Mouse (Mus musculus): ENCODE data around the gene Zfp946. TPM values are rescaled to one million over a fixed set of nuclear protein-coding genes. Genes with fewer than 3 reads are reported as not detected.

Zfp946 gene
- total RNA-seq (2021): 1 to 10 TPM; 6.4 to 7.8 TPM
- long read RNA-seq, experiment 1, partial matches to known transcripts: 0 of 9 reads
- long read RNA-seq, experiment 1, other reads (novel, unspliced or antisense): 5 of 9 reads
- long read RNA-seq, experiment 2, partial matches to known transcripts: 0 of 4 reads
- long read RNA-seq, experiment 2, other reads (novel, unspliced or antisense): 3 of 4 reads

GRCm38 (mm10) chr17:22423952-22424617 lies at the start of gene Zfp946:
Gene Zfp946, plus strand, starts transcription at chr17:22424222.
- DNase-seq: peak; percentile 89

- peak; percentile 46 for DNase-seq
These were observed 13.3 kb upstream of the Zfp946 start for GRCm38 (mm10) chr17:22410756-22411155.

GRCm38 (mm10) chr17:22417510-22417909 lies 6.5 kb upstream of the Zfp946 start:
- DNase-seq: peak; percentile 80

- peak; percentile 15 for DNase-seq
These were observed 773 bp downstream of the Zfp946 start for GRCm38 (mm10) chr17:22424636-22425354.

- no peak for DNase-seq
These were observed 23.7 kb downstream of the Zfp946 start for GRCm38 (mm10) chr17:22447684-22448083.

GRCm38 (mm10) chr17:22497120-22497519 lies 73.1 kb downstream of the Zfp946 start:
- no peak for DNase-seq

Other genes starting within 250 kb of the Zfp946 start
- 1 to 10 TPM; 3.9 to 4.9 TPM for gene Zfp994, start 198.6 kb upstream of the Zfp946 start, total RNA-seq (2021)
- 10 to 100 TPM in 1 of 2 experiments, 1 to 10 TPM in 1; 9.6 to 11.7 TPM for gene CT030661.1, start 109.4 kb upstream of the Zfp946 start, total RNA-seq (2021)
- 1 to 10 TPM; 6.1 to 8.1 TPM for gene Zfp944, start 62.8 kb upstream of the Zfp946 start, total RNA-seq (2021)
- gene Zfp758, start 62.8 kb upstream of the Zfp946 start, total RNA-seq (2021): 1 to 10 TPM; 8.1 to 9.7 TPM
- not detected for gene Vmn2r111, start 149.3 kb downstream of the Zfp946 start, total RNA-seq (2021)
- not detected for gene Vmn2r112, start 176.7 kb downstream of the Zfp946 start, total RNA-seq (2021)

All from adrenal gland, postnatal 10 days (tissue).